Mouse (Mus musculus) gastrocnemius, postnatal 36 days (tissue): ENCODE measurements around the gene Bid. TPM values are rescaled to one million over a fixed set of nuclear protein-coding genes. Genes with fewer than 3 reads are reported as not detected.
A peak's percentile ranks its signal among the peaks of the same experiment; 100 is the strongest.

ENCODE experiments used
- DNase-seq, 2 experiments: peaks; one replicate each; pipeline ENCODE4 v3.0.0; 2022
- intact Hi-C: fragments of 180-260 bp; cut with DNase I; formaldehyde crosslinking; loops from one replicate; pipeline ENCODE4 v1.15.1; 2025
- long read RNA-seq, 2 experiments: library from polyadenylated mRNA; stranded (forward); transcript quantifications; one replicate each; pipeline ENCODE4 v2.0.0; 2021
- total RNA-seq, 2 experiments: library from RNA; stranded (reverse); gene quantifications; 2 replicates each; pipeline ENCODE4 v1.2.3; 2021

Gene Bid
- under 1 TPM; 0.48 to 0.49 TPM for total RNA-seq
- long read RNA-seq, experiment 1, partial matches to known transcripts = 0 of 1 reads
- long read RNA-seq, experiment 1, other reads (novel, unspliced or antisense) = 1 of 1 reads
- long read RNA-seq, experiment 2, partial matches to known transcripts = 0 of 1 reads
- long read RNA-seq, experiment 2, other reads (novel, unspliced or antisense) = 0 of 1 reads

- DNase-seq = peak; percentile 81 to 86
- intact Hi-C loops = no loop called here
Measured at GRCm38 (mm10) chr6:120916074-120916971, at the start of gene Bid. Gene Bid (minus strand): TSS chr6:120916853.

- DNase-seq = no peak
- intact Hi-C loops = no loop called here
Measured at GRCm38 (mm10) chr6:120965814-120966213, 49.2 kb upstream of the Bid start.

DNA sequence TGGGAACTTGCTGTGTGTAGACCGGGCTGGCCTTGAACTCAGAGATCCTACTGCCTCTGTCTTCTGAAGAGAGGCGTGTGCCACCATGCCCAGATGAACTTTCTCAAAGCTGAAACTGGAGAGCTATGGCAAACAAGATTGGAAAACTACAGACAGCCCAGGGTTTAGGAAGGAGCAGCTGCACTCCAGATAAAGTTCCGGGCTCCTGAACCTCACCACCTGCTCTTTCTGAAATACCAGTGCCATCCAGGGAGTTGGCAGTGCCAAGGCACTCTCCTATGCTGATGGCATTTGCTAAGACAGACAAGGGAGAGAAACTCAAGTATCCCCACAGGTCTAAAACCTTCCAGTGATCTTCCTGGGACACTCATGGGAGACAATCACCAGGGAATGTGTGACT is 47.5 kb upstream of the Bid start:
- intact Hi-C loops = no loop called here
- no peak for DNase-seq

DNA sequence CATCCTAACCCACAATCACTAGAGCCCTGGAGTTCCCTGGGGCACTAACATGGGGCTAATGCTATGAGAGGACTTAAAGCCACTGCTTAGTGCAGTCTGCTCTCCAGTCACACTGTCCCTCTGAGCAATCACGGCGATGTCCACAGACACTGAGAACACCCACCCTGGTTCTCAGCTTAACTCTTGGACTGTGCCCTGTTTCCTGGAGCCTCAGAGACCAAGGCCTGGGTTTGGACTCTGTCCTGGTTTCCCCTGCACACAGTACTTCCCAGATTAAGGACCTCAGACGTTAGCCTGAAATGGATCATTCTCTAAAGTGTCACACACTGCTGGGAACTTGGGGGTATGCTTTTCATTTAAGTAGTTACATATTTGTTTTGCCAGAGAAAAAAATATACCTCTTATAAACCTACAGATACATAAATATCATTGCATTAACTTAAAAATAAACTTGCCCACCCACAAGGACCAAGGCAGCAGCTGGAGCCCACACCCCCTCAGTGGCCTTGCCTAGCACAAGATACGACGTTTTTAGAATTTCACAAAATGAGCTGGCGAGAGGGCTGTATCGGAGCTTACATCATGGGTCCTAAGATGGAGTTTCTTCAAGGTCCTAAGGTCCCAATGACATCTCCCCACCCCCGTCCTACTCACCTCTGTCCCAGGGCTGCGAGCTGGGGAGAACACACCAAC is 43.8 kb upstream of the Bid start:
- intact Hi-C loops = no loop called here
- no peak for DNase-seq

DNA sequence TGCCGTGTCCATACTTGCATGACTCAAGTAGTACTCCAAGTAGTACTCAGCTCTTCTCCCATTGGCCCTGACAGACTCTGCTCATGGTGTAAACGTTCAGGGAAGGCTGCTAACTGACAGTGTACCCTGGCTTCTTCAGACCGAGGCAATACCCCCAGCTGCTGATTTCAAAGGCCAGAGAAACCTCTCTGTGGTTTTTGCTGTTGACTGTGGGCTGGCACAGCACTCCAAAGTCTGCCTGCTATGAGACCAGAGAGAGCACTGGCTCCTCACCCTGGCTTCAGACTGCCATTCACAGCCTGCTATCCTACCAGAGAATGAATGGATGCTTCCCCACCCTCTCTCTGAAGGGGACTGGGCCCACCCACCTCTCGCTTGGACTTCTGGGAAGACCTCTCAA is 40.7 kb upstream of the Bid start:
- intact Hi-C loops = loop anchor here (5.0 kb wide), 1 partner anchor 55 kb away; no protein-coding TSS in a partner anchor
- DNase-seq = no peak

- DNase-seq = no peak
- intact Hi-C loops = loop anchor here (5.0 kb wide), 1 partner anchor 54 kb away; no protein-coding TSS in a partner anchor
Measured at GRCm38 (mm10) chr6:120956259-120957161, 39.9 kb upstream of the Bid start.

DNA sequence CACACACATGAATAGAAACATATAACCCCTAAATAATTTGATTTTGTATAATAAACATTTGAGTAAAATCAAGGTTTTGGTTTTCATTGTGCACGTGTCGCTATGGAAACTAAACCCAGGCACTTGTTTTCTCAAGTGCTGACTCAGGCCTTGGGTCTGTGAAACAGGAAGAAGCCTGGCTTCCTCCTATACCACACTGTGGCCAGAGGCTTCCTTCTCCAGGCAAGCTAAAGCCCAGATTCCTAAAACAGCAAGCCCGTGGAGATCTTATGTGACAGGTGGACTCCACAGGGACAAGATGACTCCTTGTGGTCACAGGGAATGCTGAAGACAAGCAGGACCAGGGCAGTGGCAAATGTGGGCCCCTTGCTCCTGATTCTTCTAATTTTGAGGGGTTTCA is 38.6 kb upstream of the Bid start:
- intact Hi-C loops = loop anchor here (5.0 kb wide), 1 partner anchor 53 kb away; no protein-coding TSS in a partner anchor
- no peak for DNase-seq

- no peak for DNase-seq
- intact Hi-C loops = no loop called here
Measured at GRCm38 (mm10) chr6:120954241-120954640, 37.6 kb upstream of the Bid start.

- intact Hi-C loops = no loop called here
- no peak for DNase-seq
Measured at GRCm38 (mm10) chr6:120952475-120952874, 35.8 kb upstream of the Bid start.

DNA sequence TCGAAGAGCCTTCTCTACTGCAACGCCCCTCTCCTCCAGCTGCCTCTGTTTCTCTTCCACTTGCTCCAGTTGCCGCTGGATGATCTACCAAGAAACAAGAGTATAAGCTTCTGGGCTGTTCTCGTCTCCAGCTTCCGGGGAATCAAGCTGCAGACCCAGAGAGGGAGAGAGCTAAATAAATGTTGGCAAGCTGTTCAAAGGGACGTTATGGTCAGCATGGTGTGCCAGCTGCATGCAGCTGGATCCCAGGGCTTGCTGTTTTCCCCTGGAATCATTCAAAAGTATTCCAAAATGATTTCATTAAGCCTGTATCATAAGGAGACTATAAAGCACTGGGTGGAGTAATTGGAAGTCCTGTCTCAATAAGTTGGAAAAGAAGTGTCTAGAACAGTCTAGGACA is 34.7 kb upstream of the Bid start:
- intact Hi-C loops = no loop called here
- DNase-seq = no peak

DNA sequence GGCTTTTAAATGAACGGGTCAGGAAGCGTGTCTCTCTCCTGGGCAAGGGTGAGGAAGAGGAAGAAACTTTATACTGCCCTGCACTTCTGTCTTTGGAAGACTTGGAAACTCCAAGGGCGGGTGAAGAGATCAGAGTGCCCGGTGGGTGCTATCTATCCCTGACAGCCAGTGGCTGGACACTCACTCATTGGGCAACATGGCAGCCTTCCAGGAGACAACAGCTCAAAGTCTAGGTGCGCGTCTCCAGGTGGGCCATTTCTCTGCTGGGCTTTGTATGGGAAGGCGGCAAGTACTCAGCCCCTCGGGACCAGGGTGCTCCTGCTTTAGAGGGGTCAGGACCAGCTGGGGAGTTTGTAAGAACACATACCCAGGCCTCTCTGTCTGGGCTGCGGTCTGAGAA is 28.9 kb upstream of the Bid start:
- DNase-seq = no peak
- intact Hi-C loops = loop anchor here (10.0 kb wide), 1 partner anchor 389 kb away; no protein-coding TSS in a partner anchor

GRCm38 (mm10) chr6:120943964-120944363 is 27.3 kb upstream of the Bid start:
- intact Hi-C loops = loop anchor here (10.0 kb wide), 1 partner anchor 391 kb away; no protein-coding TSS in a partner anchor
- no peak for DNase-seq

DNA sequence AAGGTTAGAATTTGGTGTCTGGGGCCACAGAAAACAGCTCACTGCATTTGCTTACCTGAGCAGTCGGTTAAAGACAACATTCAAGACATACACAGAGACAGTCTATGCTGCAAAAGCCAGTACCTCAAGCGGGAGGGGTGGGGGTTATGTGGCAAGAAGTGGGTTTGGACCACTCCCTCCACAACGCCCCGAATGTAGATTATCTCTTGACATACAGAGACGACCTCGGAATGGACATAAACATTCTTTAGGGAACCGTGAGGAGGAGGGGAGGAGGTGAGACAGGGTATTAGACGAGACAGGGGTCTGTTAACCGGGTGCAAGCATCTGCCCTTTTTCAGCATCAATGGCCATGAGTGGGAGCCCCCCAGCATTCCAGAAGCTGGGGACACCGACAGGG is 26.9 kb upstream of the Bid start:
- intact Hi-C loops = loop anchor here (10.0 kb wide), 1 partner anchor 391 kb away; no protein-coding TSS in a partner anchor
- no peak for DNase-seq

GRCm38 (mm10) chr6:120943079-120943478 is 26.4 kb upstream of the Bid start:
- intact Hi-C loops = loop anchor here (10.0 kb wide), 1 partner anchor 392 kb away; no protein-coding TSS in a partner anchor
- DNase-seq = no peak

DNA sequence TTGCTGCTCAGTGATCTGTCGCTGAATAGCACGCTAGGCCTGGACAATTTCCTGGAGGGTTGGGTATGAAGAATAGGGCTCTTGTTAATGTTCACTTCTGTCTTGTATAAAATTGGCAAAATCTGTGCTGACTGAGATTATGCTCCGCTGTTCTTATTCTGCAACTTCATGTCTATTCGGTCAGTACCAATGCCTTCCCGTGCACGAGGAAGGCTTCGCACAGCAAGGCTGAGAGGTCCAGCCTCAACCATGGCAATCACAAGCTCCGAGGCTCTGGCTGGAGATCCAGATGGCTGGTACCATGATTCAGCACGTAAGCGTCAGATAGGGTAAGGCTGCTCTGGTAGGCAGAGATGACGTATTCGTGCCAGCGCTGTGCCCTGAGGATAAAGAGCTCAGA is 24.9 kb upstream of the Bid start:
- DNase-seq = no peak
- intact Hi-C loops = loop anchor here (10.0 kb wide), 1 partner anchor 393 kb away; no protein-coding TSS in a partner anchor

GRCm38 (mm10) chr6:120941084-120941481 is 24.4 kb upstream of the Bid start:
- no peak for DNase-seq
- intact Hi-C loops = loop anchor here (10.0 kb wide), 1 partner anchor 394 kb away; no protein-coding TSS in a partner anchor

DNA sequence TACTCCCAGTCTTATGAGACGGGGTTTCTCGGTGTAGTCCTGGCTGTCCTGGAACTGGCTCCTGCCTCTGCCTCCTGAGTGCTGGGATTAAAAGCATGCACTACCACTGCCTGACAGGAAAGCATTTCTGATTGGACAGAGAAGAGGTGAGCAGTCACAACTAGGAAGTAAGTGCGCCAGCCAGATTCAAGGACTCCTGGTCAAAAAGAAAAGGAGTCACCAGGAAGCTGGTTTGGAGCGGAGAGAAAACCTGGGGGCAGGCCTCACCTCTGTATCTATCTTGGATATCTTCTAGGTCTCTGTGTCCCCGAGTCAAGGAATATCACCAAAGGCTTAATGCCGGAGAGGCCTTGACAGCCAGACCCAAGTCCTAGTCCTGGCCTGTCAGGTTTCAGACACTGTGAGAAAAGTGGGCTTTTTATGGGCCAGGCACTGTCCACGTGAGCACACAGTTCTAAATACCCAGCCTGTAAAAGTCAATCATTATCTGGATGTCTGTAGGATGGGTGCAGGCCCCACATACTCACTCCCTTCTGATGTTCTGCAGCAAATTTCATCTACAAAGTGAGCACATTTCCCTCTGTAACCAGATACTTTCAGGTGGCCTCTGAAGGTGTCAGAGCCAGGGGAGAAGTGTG is 23.9 kb upstream of the Bid start:
- DNase-seq = no peak
- intact Hi-C loops = loop anchor here (10.0 kb wide), 1 partner anchor 394 kb away; no protein-coding TSS in a partner anchor

DNA sequence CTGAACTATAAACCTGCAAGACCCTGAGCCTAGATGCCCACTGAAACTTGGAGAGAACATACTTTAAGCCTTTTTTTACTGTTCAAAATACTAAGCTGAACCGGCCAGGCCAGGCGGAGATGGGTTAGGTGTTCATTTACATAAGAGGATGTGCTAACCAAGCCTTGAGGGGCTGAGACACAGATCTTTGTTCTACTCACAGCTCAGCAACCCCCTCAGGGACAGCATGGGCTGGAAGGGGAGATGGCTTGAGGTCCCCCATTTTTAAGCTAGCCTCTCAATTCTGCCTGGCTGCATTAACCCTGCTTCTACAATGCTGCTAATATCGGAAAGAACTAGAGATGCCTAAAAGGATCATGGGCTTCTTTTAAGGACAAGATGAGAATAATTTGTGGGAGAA is 23.1 kb upstream of the Bid start:
- no peak for DNase-seq
- intact Hi-C loops = loop anchor here (10.0 kb wide), 1 partner anchor 395 kb away; no protein-coding TSS in a partner anchor

DNA sequence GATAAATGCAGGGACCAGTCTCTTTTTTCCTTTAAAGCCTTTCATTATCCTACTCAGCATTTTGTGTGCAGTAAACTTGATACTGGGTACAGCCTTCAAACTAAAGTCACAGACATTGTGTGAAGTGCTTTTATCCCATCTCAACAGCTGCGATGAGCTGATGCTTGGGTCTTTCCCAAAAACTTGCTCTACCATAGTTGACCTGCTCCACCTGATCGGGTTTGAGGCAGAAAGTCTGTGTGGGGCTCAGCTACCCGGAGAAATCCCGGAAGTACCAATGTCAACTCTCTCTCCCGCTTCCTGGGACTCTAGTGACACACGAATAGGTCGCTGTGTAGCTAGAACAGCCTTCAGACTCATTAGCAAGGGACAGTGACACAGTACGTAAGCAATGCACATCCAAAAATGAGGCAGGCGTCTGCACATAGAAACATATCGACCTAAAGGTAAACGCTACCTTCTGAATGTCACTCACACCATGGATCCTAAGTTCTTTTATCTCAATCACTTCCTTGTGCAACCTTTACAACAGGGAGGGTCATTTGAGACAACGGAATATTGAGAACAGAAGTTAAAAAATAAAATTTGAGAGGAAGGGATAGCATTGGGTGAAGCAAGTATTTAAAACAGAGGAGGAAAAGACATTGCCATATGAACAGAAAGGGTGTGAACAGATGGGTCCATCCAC is 22.3 kb upstream of the Bid start:
- intact Hi-C loops = no loop called here
- no peak for DNase-seq
